Mouse (Mus musculus) midbrain, embryonic 10.5 days (tissue): ENCODE measurements around the gene Etfdh. TPM values are rescaled to one million over a fixed set of nuclear protein-coding genes. Genes with fewer than 3 reads are reported as not detected.

ENCODE experiments used
- DNase-seq: peaks from one replicate; pipeline ENCODE4 v3.0.0-alpha.2; 2017; ENCODE audit warnings: low spot score
- H3K27ac ChIP-seq: fragments of 300-500 bp; sonication (generic); replicated peaks from 2 replicates; pipeline ENCODE4 v1.5.1; 2016; ENCODE audit warnings: mild to moderate bottlenecking
- H3K27me3 ChIP-seq: fragments of 300-500 bp; sonication (generic); 2 replicates; pipeline ENCODE4 v1.6.1; 2016; ENCODE audit warnings: low read depth, mild to moderate bottlenecking; ENCODE audit not compliant: poor library complexity, severe bottlenecking
- H3K36me3 ChIP-seq: fragments of 300-500 bp; sonication (generic); 2 replicates; pipeline ENCODE4 v1.6.1; 2016; ENCODE audit warnings: mild to moderate bottlenecking, moderate library complexity
- H3K4me1 ChIP-seq: fragments of 300-500 bp; sonication (generic); 2 replicates; pipeline ENCODE4 v1.6.1; 2016
- H3K4me3 ChIP-seq: fragments of 300-500 bp; sonication (generic); 2 replicates; pipeline ENCODE4 v1.5.1; 2016; ENCODE audit warnings: mild to moderate bottlenecking, moderate library complexity
- H3K9me3 ChIP-seq: fragments of 300-500 bp; sonication (generic); replicated peaks from 2 replicates; pipeline ENCODE4 v1.6.1; 2016; ENCODE audit warnings: mild to moderate bottlenecking
- WGBS: fragments of 180-500 bp; shearing (Covaris S2); methylation state at CpG from one replicate; pipeline ENCODE4 v1.1.7; 2016; 5-methylcytosine and 5-hydroxymethylcytosine counted together
- polyA plus RNA-seq: library from polyadenylated mRNA; unstranded; fragments of >200 nt; fragmentation: Nextera tagmentation; extraction: Ambion mirVana; gene quantifications from 2 replicates; pipeline ENCODE4 v1.2.1, GENCODE M21; 2016

Etfdh gene
- polyA plus RNA-seq, 1 experiment from 2014 or later = 47.1 TPM

GRCm38 (mm10) chr3:79559773-79560045 lies 69.6 kb downstream of the Etfdh start:
- H3K9me3 ChIP-seq = no peaks in the 10 kb centered on the region
- H3K27me3 ChIP-seq = no peaks in the 10 kb centered on the region
- H3K4me3 ChIP-seq = no peak overlapping the region
- no peaks in the 10 kb centered on the region for H3K36me3 ChIP-seq
- no peak overlapping the region for H3K27ac ChIP-seq
- H3K4me1 ChIP-seq = no peaks in the 10 kb centered on the region
- WGBS = 95% methylated on average over 5 of the region's 5 CpGs
- no peak for DNase-seq

GRCm38 (mm10) chr3:79559021-79559772 lies 70.1 kb downstream of the Etfdh start:
- 87% methylated on average over 9 of the region's 9 CpGs for WGBS
- Histone ChIP-seq H3K4me3 (no peak overlapping the region), H3K4me1 (no peaks in the 10 kb centered on the region), H3K27ac (no peak overlapping the region), H3K9me3 (no peaks in the 10 kb centered on the region), H3K36me3 (no peaks in the 10 kb centered on the region), H3K27me3 (no peaks in the 10 kb centered on the region)
- DNase-seq = no peak

- 92% methylated on average over 6 of the region's 6 CpGs for WGBS
- no peaks in the 10 kb centered on the region for H3K9me3 ChIP-seq
- H3K36me3 ChIP-seq = no peaks in the 10 kb centered on the region
- no peak for DNase-seq
- no peak overlapping the region for H3K4me3 ChIP-seq
- H3K27ac ChIP-seq = no peak overlapping the region
- no peaks in the 10 kb centered on the region for H3K27me3 ChIP-seq
- H3K4me1 ChIP-seq = 0 out of 2 replicates have a peak, but pooled peaks cover 3% of the 10 kb centered on the region
Measured at GRCm38 (mm10) chr3:79555061-79555460, 74.2 kb downstream of the Etfdh start.

Other genes with a start within 250 kb of the Etfdh start
- 4.3 and 4.4 TPM in 2 replicates for gene Fnip2, start 61.7 kb downstream of the Etfdh start, polyA plus RNA-seq
- 197 and 224 TPM in 2 replicates for gene Ppid, start 38.2 kb downstream of the Etfdh start, polyA plus RNA-seq
- gene 4930579G24Rik, start 421 bp downstream of the Etfdh start, polyA plus RNA-seq = 26.5 and 28.1 TPM in 2 replicates
- not detected in 2 replicates for gene Rxfp1, start 108.4 kb upstream of the Etfdh start, polyA plus RNA-seq
- gene Tmem144, start 223.3 kb upstream of the Etfdh start, polyA plus RNA-seq = 2.6 and 2.7 TPM in 2 replicates